Mouse (Mus musculus) myocyte (in vitro differentiated cells): ENCODE measurements around the gene Diras1.
A peak's percentile ranks its signal among the peaks of the same experiment; 100 is the strongest.

Experiments
- E2F4 ChIP-seq: IDR thresholded peaks from one replicate; pipeline ENCODE4 v1.6.1; 2011; ENCODE audit warnings: mild to moderate bottlenecking, control low read depth, moderate library complexity; ENCODE audit not compliant: insufficient read depth
- MYOG ChIP-seq, 3 experiments: IDR thresholded peaks; one replicate each; pipeline ENCODE4 v1.6.1; 2011; ENCODE audit warnings: control low read depth in 2 of 3, low read depth in 2 of 3, mild to moderate bottlenecking in 2 of 3; ENCODE audit not compliant: insufficient read length in 2 of 3, control insufficient read depth in 1 of 3, insufficient read depth in 1 of 3
- POLR2A ChIP-seq: IDR thresholded peaks from one replicate; pipeline ENCODE4 v1.6.1; 2011; ENCODE audit warnings: low read depth, mild to moderate bottlenecking, control low read depth, moderate library complexity; ENCODE audit not compliant: insufficient read length
- POLR2AphosphoS2 ChIP-seq: IDR thresholded peaks from one replicate; pipeline ENCODE4 v1.6.1; 2011; ENCODE audit warnings: low read depth, control low read depth; ENCODE audit not compliant: insufficient read length

GRCm38 (mm10) chr10:81059603-81060543 lies 34.4 kb upstream of the Diras1 start, which contains the start of gene Sgta:
- TF ChIP-seq POLR2AphosphoS2 = peak; percentile 65
- TF ChIP-seq POLR2A = peak; percentile 64
- TF ChIP-seq E2F4 = no peak
- TF ChIP-seq MYOG (IDR thresholded peaks at IDR 0.05; ENCODE audit: control insufficient read depth in 1 of 3, insufficient read depth in 1 of 3, insufficient read length in 2 of 3, low read depth in 2 of 3) = no peak
